Comparison of ENCODE assay signal across 10 mouse cellular contexts in the genomic region with DNA sequence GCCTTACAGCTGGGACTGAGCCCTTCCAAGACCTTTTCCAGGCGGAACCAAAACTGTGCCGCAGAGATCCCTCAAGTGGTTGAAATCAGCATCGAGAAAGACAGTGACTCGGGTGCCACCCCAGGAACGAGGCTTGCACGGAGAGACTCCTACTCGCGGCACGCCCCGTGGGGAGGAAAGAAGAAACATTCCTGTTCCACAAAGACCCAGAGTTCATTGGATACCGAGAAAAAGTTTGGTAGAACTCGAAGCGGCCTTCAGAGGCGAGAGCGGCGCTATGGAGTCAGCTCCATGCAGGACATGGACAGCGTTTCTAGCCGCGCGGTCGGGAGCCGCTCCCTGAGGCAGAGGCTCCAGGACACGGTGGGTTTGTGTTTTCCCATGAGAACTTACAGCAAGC. TPM values are rescaled to one million over a fixed set of nuclear protein-coding genes. Genes with fewer than 3 reads are reported as not detected.
A peak's percentile ranks its signal among the peaks of the same experiment; 100 is the strongest.
DNase-seq lines count a peak whose midpoint lies in the region; ATAC-seq and TF ChIP-seq lines count a peak whose summit lies in the region.
"Had no signal": no experiment of that assay in that cellular context is flagged by ENCODE, and none has a peak within 500 bp of the region (broad histone marks: within the 10 kb centered on the region; RNA-seq: fewer than 3 reads in every experiment).

No protein-coding gene starts in this region.

- ATAC-seq in lung, embryonic 14.5 days (ENCODE audit: insufficient read depth) = 0 out of 2 replicates have a peak, but pooled peaks have one; percentile 54
- ATAC-seq: forebrain, embryonic 14.5 days had no signal

- 64% methylated on average over 23 of the region's 23 CpGs for WGBS in lung, embryonic 14.5 days
- 77% methylated on average over 23 of the region's 23 CpGs for WGBS in lung, adult 2 months

- H3K4me1 ChIP-seq in lung, embryonic 14.5 days (ENCODE audit: insufficient read depth) = no peaks in the 10 kb centered on the region
- H3K4me1 ChIP-seq in lung, adult 2 months (ENCODE audit: control insufficient read depth, insufficient read depth, low read length) = no peaks in the 10 kb centered on the region
- peaks cover 17% of the 10 kb centered on the region for H3K4me1 ChIP-seq in testis, adult 2 months (ENCODE audit: control insufficient read depth, insufficient read depth, low read length)

- H3K4me2 ChIP-seq in lung, embryonic 14.5 days = 0 out of 2 replicates have a peak overlapping the region, but pooled peaks have one; percentile 10

- intact Hi-C loops in gastrocnemius, adult 2 months (cut with DNase I) = no loop called here
- intact Hi-C loops in gastrocnemius, postnatal 14 days (cut with DNase I; ENCODE audit: low total_unique reads) = no loop called here

- peaks cover 35% of the 10 kb centered on the region for H3K36me3 ChIP-seq in lung, embryonic 14.5 days (ENCODE audit: insufficient read depth)
- no peaks in the 10 kb centered on the region for H3K36me3 ChIP-seq in testis, adult 2 months (ENCODE audit: control insufficient read depth, insufficient read depth, low read length)

- no peak for TF ChIP-seq POLR2A in lung, adult 2 months (IDR thresholded peaks at IDR 0.05; ENCODE audit: borderline replicate concordance, extremely low read depth, low read depth, low read length)
- TF ChIP-seq POLR2A in testis, adult 2 months (IDR thresholded peaks at IDR 0.05; ENCODE audit: control insufficient read depth, low read depth, low read length) = no peak

- peak; percentile 44 for DNase-seq in gastrocnemius, adult 2 months
- no peak for DNase-seq in gastrocnemius, adult 8-10 months (ENCODE audit: low spot score in 2 of 2)
- DNase-seq in lung, embryonic 14.5 days = peak; percentile 55
- DNase-seq in lung, adult 2 months = no peak
- DNase-seq in gastrocnemius, postnatal 14 days = peak; percentile 35
- DNase-seq in thymus, postnatal 36 days = no peak
- no peak for DNase-seq in adipocyte (ENCODE audit: low spot score)
- DNase-seq: layer of hippocampus, adult 9-11 months had no signal

- no peaks in the 10 kb centered on the region for H3K9me3 ChIP-seq in lung, embryonic 14.5 days (ENCODE audit: low read depth, low read length)

- H3K27ac ChIP-seq in gastrocnemius, adult 2 months = no peak overlapping the region
- no peak overlapping the region; the same call in 1 of the 2 replicates for H3K27ac ChIP-seq in lung, embryonic 14.5 days (ENCODE audit: low read depth)
- H3K27ac ChIP-seq in testis, adult 2 months (ENCODE audit: control insufficient read depth, insufficient read depth, low read depth, low read length) = no peak overlapping the region

- H3K4me3 ChIP-seq in gastrocnemius, adult 2 months = peak overlapping the region; percentile 17
- no peak overlapping the region for H3K4me3 ChIP-seq in lung, embryonic 14.5 days (ENCODE audit: low read depth, low read length)
- no peak overlapping the region for H3K4me3 ChIP-seq in lung, adult 2 months (replicated peaks; ENCODE audit: extremely low read depth, low read depth, low read length)
- peak overlapping the region; percentile 47 for H3K4me3 ChIP-seq in testis, adult 2 months (ENCODE audit: control insufficient read depth, low read depth, low read length)

- H3K9ac ChIP-seq in lung, embryonic 14.5 days = no peak overlapping the region

- no peaks in the 10 kb centered on the region for H3K27me3 ChIP-seq in lung, embryonic 14.5 days (ENCODE audit: insufficient read depth, low read length)
- no peaks in the 10 kb centered on the region for H3K27me3 ChIP-seq in testis, adult 2 months (ENCODE audit: control insufficient read depth, insufficient read depth, low read length)

- TF ChIP-seq CTCF in gastrocnemius, adult 2 months (IDR thresholded peaks at IDR 0.05) = peak; percentile 38
- TF ChIP-seq CTCF in lung, embryonic 14.5 days (IDR thresholded peaks at IDR 0.05; ENCODE audit: low read depth) = peak; percentile 35; the same call in 1 of the 2 replicates
- no peak for TF ChIP-seq CTCF in lung, adult 2 months (IDR thresholded peaks at IDR 0.05; ENCODE audit: insufficient read depth, low read length)
- 0 out of 2 replicates have a peak, but pooled peaks have one; percentile 0 for TF ChIP-seq CTCF in testis, adult 2 months (IDR thresholded peaks at IDR 0.05; ENCODE audit: control insufficient read depth, insufficient read depth, insufficient replicate concordance, low read depth, low read length)

RNA-seq across cellular contexts. Expression of a gene that starts 26.3 kb away (rescaled TPM):
- 10 to 100 TPM; 12.9 to 20.5 TPM for total RNA-seq in gastrocnemius, adult 2 months (2021)
- 10 to 100 TPM; 13.1 to 17.8 (median 15.2) TPM for total RNA-seq in gastrocnemius, adult 8-10 months (2022)
- polyA plus RNA-seq in lung, embryonic 14.5 days (2014; fragmentation: Nextera tagmentation; extraction: Ambion mirVana) = 17.6 and 18.5 TPM in 2 replicates
- 16.2 and 17.9 TPM in 2 replicates for polyA plus RNA-seq in lung, adult 2 months (2012; rRNA removed)
- 10 to 100 TPM; 11.3 to 14.0 TPM for total RNA-seq in gastrocnemius, postnatal 14 days (2021)
- polyA plus RNA-seq in testis, adult 2 months (2012; rRNA removed) = 6.4 and 6.9 TPM in 2 replicates

Comparison
In these comparisons a context has a peak if more than half of its experiments do, and no peak if none do; other contexts are left out.
1. DNase-seq: peak in gastrocnemius, adult 2 months (single experiment), lung, embryonic 14.5 days (single experiment) and gastrocnemius, postnatal 14 days (single experiment); none in gastrocnemius, adult 8-10 months (0 of 2), lung, adult 2 months (single experiment), thymus, postnatal 36 days (0 of 2) and adipocyte (single experiment).
2. H3K4me3 ChIP-seq: peak in gastrocnemius, adult 2 months (single experiment) and testis, adult 2 months (single experiment); none in lung, embryonic 14.5 days (single experiment) and lung, adult 2 months (single experiment).